ENCODE assay signal across 9 mouse cellular contexts in genomic region chr10:79989870-79990269, GRCm38 (mm10). TPM values are rescaled to one million over a fixed set of nuclear protein-coding genes. Genes with fewer than 3 reads are reported as not detected.
DNase-seq lines count a peak whose midpoint lies in the region; ATAC-seq and TF ChIP-seq lines count a peak whose summit lies in the region.
"Had no signal": no experiment of that assay in that cellular context is flagged by ENCODE, and none has a peak within 500 bp of the region (broad histone marks: within the 10 kb centered on the region; RNA-seq: fewer than 3 reads in every experiment).

No protein-coding gene starts in this region.

- no peak for ATAC-seq in megakaryocyte, adult 5-6 weeks (ENCODE audit: poor library complexity, severe bottlenecking)
- ATAC-seq in hindbrain, embryonic 12.5 days (ENCODE audit: low FRiP score) = no peak
- no peak for ATAC-seq in liver, postnatal 0 days
- ATAC-seq in stomach, embryonic 14.5 days (ENCODE audit: insufficient number of reproducible peaks, insufficient read depth, low FRiP score, low read depth) = no peak
- ATAC-seq in megakaryocyte progenitor cell, adult 5-6 weeks (replicated peaks; ENCODE audit: poor library complexity) = no peak

- H3K27me3 ChIP-seq in megakaryocyte, embryonic 14.5 days (replicated peaks) = no peaks in the 10 kb centered on the region
- H3K27me3 ChIP-seq in hindbrain, embryonic 12.5 days = peaks cover 46% of the 10 kb centered on the region
- H3K27me3 ChIP-seq in liver, postnatal 0 days (ENCODE audit: insufficient read depth, low read length) = peaks cover 14% of the 10 kb centered on the region
- no peaks in the 10 kb centered on the region for H3K27me3 ChIP-seq in stomach, embryonic 14.5 days (ENCODE audit: control insufficient read depth, insufficient read depth, low read length)

- no peak overlapping the region for H3K27ac ChIP-seq in hindbrain, embryonic 12.5 days
- peak overlapping the region; percentile 48; the same call in 1 of the 2 replicates for H3K27ac ChIP-seq in liver, postnatal 0 days (ENCODE audit: low read depth)
- H3K27ac ChIP-seq in stomach, embryonic 14.5 days (ENCODE audit: low read length) = peak overlapping the region; percentile 98; the same call in 1 of the 2 replicates

- 15% methylated on average over 15 of the region's 15 CpGs for WGBS in hindbrain, embryonic 12.5 days
- WGBS in liver, postnatal 0 days (ENCODE audit: insufficient replicate concordance) = 58% methylated on average over 15 of the region's 15 CpGs
- WGBS in stomach, embryonic 14.5 days = 20% methylated on average over 15 of the region's 15 CpGs

- H3K4me3 ChIP-seq in megakaryocyte, embryonic 14.5 days (replicated peaks) = peak overlapping the region; percentile 96
- H3K4me3 ChIP-seq in hindbrain, embryonic 12.5 days = peak overlapping the region; percentile 47
- peak overlapping the region; percentile 63 for H3K4me3 ChIP-seq in liver, postnatal 0 days (ENCODE audit: low read depth, low read length)
- H3K4me3 ChIP-seq in stomach, embryonic 14.5 days (ENCODE audit: low read depth, low read length) = peak overlapping the region; percentile 76

- H3K4me1 ChIP-seq in megakaryocyte, embryonic 14.5 days = peaks cover 90% of the 10 kb centered on the region
- H3K4me1 ChIP-seq in hindbrain, embryonic 12.5 days = peaks cover 22% of the 10 kb centered on the region
- peaks cover 38% of the 10 kb centered on the region for H3K4me1 ChIP-seq in liver, postnatal 0 days (ENCODE audit: insufficient read depth)
- H3K4me1 ChIP-seq in stomach, embryonic 14.5 days (ENCODE audit: control insufficient read depth, insufficient read depth, low read length) = peaks cover 32% of the 10 kb centered on the region

- no peak for TF ChIP-seq EP300 in liver, postnatal 0 days (IDR thresholded peaks at IDR 0.05; ENCODE audit: low read depth)

- TF ChIP-seq CTCF in liver, postnatal 0 days (IDR thresholded peaks at IDR 0.05; ENCODE audit: low read depth) = no peak

- H3K9me3 ChIP-seq in megakaryocyte, embryonic 14.5 days = peaks cover 15% of the 10 kb centered on the region
- H3K9me3 ChIP-seq in hindbrain, embryonic 12.5 days (replicated peaks) = 0 out of 2 replicates have a peak, but pooled peaks cover 3% of the 10 kb centered on the region
- H3K9me3 ChIP-seq in liver, postnatal 0 days (ENCODE audit: low read length) = no peaks in the 10 kb centered on the region
- H3K9me3 ChIP-seq in stomach, embryonic 14.5 days (ENCODE audit: control insufficient read depth, low read depth, low read length) = peaks cover 7% of the 10 kb centered on the region; the same call in 1 of the 2 replicates

- peaks cover 56% of the 10 kb centered on the region for H3K36me3 ChIP-seq in megakaryocyte, embryonic 14.5 days (replicated peaks; ENCODE audit: low read length)
- no peaks in the 10 kb centered on the region for H3K36me3 ChIP-seq in hindbrain, embryonic 12.5 days
- peaks cover 12% of the 10 kb centered on the region for H3K36me3 ChIP-seq in liver, postnatal 0 days (replicated peaks; ENCODE audit: insufficient read depth, low read length)
- peaks cover 27% of the 10 kb centered on the region for H3K36me3 ChIP-seq in stomach, embryonic 14.5 days (ENCODE audit: control insufficient read depth, insufficient read depth, low read length)

- peak overlapping the region; percentile 56 for H3K4me2 ChIP-seq in hindbrain, embryonic 12.5 days (replicated peaks)
- H3K4me2 ChIP-seq in liver, postnatal 0 days (ENCODE audit: low read depth, low read length) = peak overlapping the region; percentile 78
- H3K4me2 ChIP-seq in stomach, embryonic 14.5 days (replicated peaks; ENCODE audit: low read depth, low read length) = peak overlapping the region; percentile 53

- H3K9ac ChIP-seq in hindbrain, embryonic 12.5 days = no peak overlapping the region
- peak overlapping the region; percentile 38; the same call in 1 of the 2 replicates for H3K9ac ChIP-seq in liver, postnatal 0 days (replicated peaks)
- H3K9ac ChIP-seq in stomach, embryonic 14.5 days (replicated peaks; ENCODE audit: low read depth, low read length) = peak overlapping the region; percentile 85

- no peak for DNase-seq in liver, postnatal 0 days
- DNase-seq in urinary bladder, postnatal 14 days (ENCODE audit: low spot score) = no peak
- DNase-seq in cerebellum, postnatal 10 days = no peak
- DNase-seq: adrenal gland, postnatal 25 days had no signal

RNA-seq across cellular contexts. Expression of gene Cnn2, which starts 1.5 kb away (rescaled TPM):
- polyA plus RNA-seq in megakaryocyte, embryonic 14.5 days (2012; ENCODE audit: insufficient read depth, low replicate concordance) = 1,011 and 1,303 TPM in 2 replicates
- total RNA-seq in megakaryocyte, adult 5-6 weeks (2015) = 174 and 175 TPM in 2 replicates
- 286 and 299 TPM in 2 replicates for total RNA-seq in megakaryocyte, adult 5-6 weeks (2017)
- 178 and 204 TPM in 2 replicates for polyA plus RNA-seq in hindbrain, embryonic 12.5 days (2016; fragmentation: Nextera tagmentation; extraction: Ambion mirVana)
- polyA plus RNA-seq in liver, postnatal 0 days (2015; fragmentation: Nextera tagmentation; extraction: Ambion mirVana) = 40.7 and 42.8 TPM in 2 replicates
- 397 and 424 TPM in 2 replicates for polyA plus RNA-seq in stomach, embryonic 14.5 days (2014; fragmentation: Nextera tagmentation; extraction: Ambion mirVana)
- total RNA-seq in megakaryocyte progenitor cell, adult 5-6 weeks (2015) = 50.5 and 52.8 TPM in 2 replicates
- total RNA-seq in megakaryocyte progenitor cell, adult 5-6 weeks (2017) = 73.3 and 84.1 TPM in 2 replicates

RNA-seq across cellular contexts. Expression of gene Tmem259, which starts 5.7 kb away (rescaled TPM):
- polyA plus RNA-seq in megakaryocyte, embryonic 14.5 days (2012; ENCODE audit: insufficient read depth, low replicate concordance) = 293 and 686 TPM in 2 replicates
- 51.6 and 52.2 TPM in 2 replicates for total RNA-seq in megakaryocyte, adult 5-6 weeks (2015)
- total RNA-seq in megakaryocyte, adult 5-6 weeks (2017) = 52.1 and 53.2 TPM in 2 replicates
- polyA plus RNA-seq in hindbrain, embryonic 12.5 days (2016; fragmentation: Nextera tagmentation; extraction: Ambion mirVana) = 23.1 and 25.5 TPM in 2 replicates
- 13.2 and 14.5 TPM in 2 replicates for polyA plus RNA-seq in liver, postnatal 0 days (2015; fragmentation: Nextera tagmentation; extraction: Ambion mirVana)
- 15.6 and 16.7 TPM in 2 replicates for polyA plus RNA-seq in stomach, embryonic 14.5 days (2014; fragmentation: Nextera tagmentation; extraction: Ambion mirVana)
- total RNA-seq in megakaryocyte progenitor cell, adult 5-6 weeks (2015) = 38.9 and 44.2 TPM in 2 replicates
- total RNA-seq in megakaryocyte progenitor cell, adult 5-6 weeks (2017) = 44.6 and 54.8 TPM in 2 replicates

RNA-seq across cellular contexts. Expression of gene Abca7, which starts 6.4 kb away (rescaled TPM):
- 47.4 and 62.2 TPM in 2 replicates for polyA plus RNA-seq in megakaryocyte, embryonic 14.5 days (2012; ENCODE audit: insufficient read depth, low replicate concordance)
- 32.6 and 34.7 TPM in 2 replicates for total RNA-seq in megakaryocyte, adult 5-6 weeks (2015)
- 33.6 and 37.4 TPM in 2 replicates for total RNA-seq in megakaryocyte, adult 5-6 weeks (2017)
- 6.9 and 7.7 TPM in 2 replicates for polyA plus RNA-seq in hindbrain, embryonic 12.5 days (2016; fragmentation: Nextera tagmentation; extraction: Ambion mirVana)
- polyA plus RNA-seq in liver, postnatal 0 days (2015; fragmentation: Nextera tagmentation; extraction: Ambion mirVana) = 2.5 and 3.1 TPM in 2 replicates
- 3.2 and 3.6 TPM in 2 replicates for polyA plus RNA-seq in stomach, embryonic 14.5 days (2014; fragmentation: Nextera tagmentation; extraction: Ambion mirVana)
- total RNA-seq in megakaryocyte progenitor cell, adult 5-6 weeks (2015) = 15.4 and 15.8 TPM in 2 replicates
- total RNA-seq in megakaryocyte progenitor cell, adult 5-6 weeks (2017) = 17.0 and 17.5 TPM in 2 replicates

RNA-seq across cellular contexts. Expression of gene Grin3b, which starts 19.4 kb away (rescaled TPM):
- polyA plus RNA-seq in megakaryocyte, embryonic 14.5 days (2012; ENCODE audit: insufficient read depth, low replicate concordance) = not detected in 2 replicates
- total RNA-seq in megakaryocyte, adult 5-6 weeks (2015) = not detected in 2 replicates
- 0.18 TPM in 1 of 2 replicates, not detected in the other for total RNA-seq in megakaryocyte, adult 5-6 weeks (2017)
- 0.23 and 0.44 TPM in 2 replicates for polyA plus RNA-seq in hindbrain, embryonic 12.5 days (2016; fragmentation: Nextera tagmentation; extraction: Ambion mirVana)
- 0.05 TPM in 1 of 2 replicates, not detected in the other for polyA plus RNA-seq in liver, postnatal 0 days (2015; fragmentation: Nextera tagmentation; extraction: Ambion mirVana)
- polyA plus RNA-seq in stomach, embryonic 14.5 days (2014; fragmentation: Nextera tagmentation; extraction: Ambion mirVana) = 0.32 and 0.36 TPM in 2 replicates
- total RNA-seq in megakaryocyte progenitor cell, adult 5-6 weeks (2015) = not detected in 2 replicates
- total RNA-seq in megakaryocyte progenitor cell, adult 5-6 weeks (2017) = not detected in 2 replicates

RNA-seq across cellular contexts. Expression of gene Arhgap45, which starts 26.6 kb away (rescaled TPM):
- polyA plus RNA-seq in megakaryocyte, embryonic 14.5 days (2012; ENCODE audit: insufficient read depth, low replicate concordance) = 375 and 477 TPM in 2 replicates
- 135 and 140 TPM in 2 replicates for total RNA-seq in megakaryocyte, adult 5-6 weeks (2015)
- total RNA-seq in megakaryocyte, adult 5-6 weeks (2017) = 235 and 237 TPM in 2 replicates
- polyA plus RNA-seq in hindbrain, embryonic 12.5 days (2016; fragmentation: Nextera tagmentation; extraction: Ambion mirVana) = 8.7 and 8.9 TPM in 2 replicates
- 12.1 and 14.2 TPM in 2 replicates for polyA plus RNA-seq in liver, postnatal 0 days (2015; fragmentation: Nextera tagmentation; extraction: Ambion mirVana)
- 5.1 and 5.7 TPM in 2 replicates for polyA plus RNA-seq in stomach, embryonic 14.5 days (2014; fragmentation: Nextera tagmentation; extraction: Ambion mirVana)
- 64.1 and 69.0 TPM in 2 replicates for total RNA-seq in megakaryocyte progenitor cell, adult 5-6 weeks (2015)
- 112 and 121 TPM in 2 replicates for total RNA-seq in megakaryocyte progenitor cell, adult 5-6 weeks (2017)

Comparison
In these comparisons a context has a peak if more than half of its experiments do, and no peak if none do; other contexts are left out.
1. RNA of gene Tmem259, which starts 5.7 kb away (polyA plus RNA-seq): 293 to 686 TPM in megakaryocyte, embryonic 14.5 days; 23.1 to 25.5 TPM in hindbrain, embryonic 12.5 days, 15.6 to 16.7 TPM in stomach, embryonic 14.5 days and 13.2 to 14.5 TPM in liver, postnatal 0 days; every median in the first group is over 10 times any median in the second.
2. Peak in every context shown above with its lines, with median percentiles within 50 percentile points of each other: H3K4me3 ChIP-seq and H3K4me2 ChIP-seq.